Mouse (Mus musculus) layer of hippocampus, adult 11-12 months (tissue): ENCODE measurements around the gene Gpd2.

Source experiments
- DNase-seq: peaks from one replicate; pipeline ENCODE4 v3.0.0; 2022; ENCODE audit warnings: low spot score

Gene Gpd2

GRCm38 (mm10) chr2:57304212-57304611 lies 66.8 kb downstream of the Gpd2 start:
- no peak for DNase-seq

GRCm38 (mm10) chr2:57312268-57312797 lies 74.9 kb downstream of the Gpd2 start:
- no peak for DNase-seq

- no peak for DNase-seq
Observed at GRCm38 (mm10) chr2:57316055-57316454, 78.6 kb downstream of the Gpd2 start.

GRCm38 (mm10) chr2:57318336-57318735 lies 80.9 kb downstream of the Gpd2 start:
- DNase-seq, result no peak

DNA sequence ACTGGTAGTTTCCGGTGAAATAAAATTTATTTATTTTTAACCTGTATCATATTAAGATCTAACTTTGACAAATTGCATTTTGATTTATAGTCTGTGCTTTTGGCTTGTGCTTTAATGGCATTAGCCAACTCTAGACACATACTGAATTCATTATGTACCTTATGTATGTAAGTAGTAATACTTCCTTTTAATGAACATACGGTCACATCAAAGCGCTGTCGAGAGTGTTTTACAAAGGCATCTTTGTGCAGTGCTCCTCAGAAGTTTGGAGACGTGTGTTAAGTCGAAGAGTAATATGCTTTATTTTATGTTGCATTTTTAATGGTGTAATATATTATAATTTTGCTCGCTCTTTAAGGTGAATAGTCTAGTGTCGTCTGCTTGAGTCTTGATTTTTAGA lies 88.7 kb downstream of the Gpd2 start:
- no peak for DNase-seq

DNA sequence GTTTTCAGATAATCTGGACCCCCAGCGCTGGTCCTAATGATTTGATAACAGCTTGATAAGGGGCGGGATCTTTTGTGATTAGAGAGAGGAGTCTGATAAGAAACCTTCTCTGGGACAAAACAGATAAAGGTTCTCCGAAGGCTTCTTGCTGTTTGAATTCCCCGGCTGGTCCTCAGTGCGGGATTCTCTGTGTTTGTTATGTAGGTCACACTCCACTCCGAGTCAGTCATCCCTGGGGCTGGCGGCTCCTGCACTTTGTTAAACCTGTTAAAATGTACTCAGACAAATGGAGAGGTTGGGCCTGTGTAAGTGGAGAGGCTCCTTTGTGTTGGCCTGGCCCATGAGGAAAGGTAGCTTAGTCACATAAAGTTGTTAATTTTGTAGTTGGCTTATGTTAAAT lies 91.9 kb downstream of the Gpd2 start:
- DNase-seq, result no peak

DNA sequence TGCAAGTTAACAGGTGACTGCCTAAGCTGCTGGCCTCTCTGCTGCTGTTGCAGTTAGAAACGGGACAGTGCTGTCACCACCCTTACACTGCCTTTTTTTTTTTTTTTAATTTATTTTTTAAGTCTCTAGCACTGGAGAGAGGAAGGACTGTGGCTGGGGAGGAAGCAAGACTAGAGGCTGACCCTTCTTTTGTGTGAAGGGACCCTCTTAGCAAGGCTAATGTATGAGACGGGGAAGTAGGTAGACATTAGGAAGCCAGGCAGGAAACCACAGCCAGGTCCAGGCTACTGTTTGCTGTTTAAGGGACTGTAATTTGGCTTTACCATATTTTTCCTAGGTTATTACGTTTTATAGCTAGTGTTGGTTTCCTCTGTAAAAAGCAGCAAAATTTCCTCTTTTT lies 93.4 kb downstream of the Gpd2 start:
- DNase-seq, result no peak

- no peak for DNase-seq
Observed at GRCm38 (mm10) chr2:57331266-57331665, 93.8 kb downstream of the Gpd2 start.

- DNase-seq, result no peak
Observed at GRCm38 (mm10) chr2:57333481-57333880, 96.0 kb downstream of the Gpd2 start.

- no peak for DNase-seq
Observed at GRCm38 (mm10) chr2:57335397-57335796, 98.0 kb downstream of the Gpd2 start.

- DNase-seq, result no peak
Observed at GRCm38 (mm10) chr2:57338779-57339178, 101.3 kb downstream of the Gpd2 start.

GRCm38 (mm10) chr2:57342910-57343309 lies 105.5 kb downstream of the Gpd2 start:
- DNase-seq, result no peak

GRCm38 (mm10) chr2:57350615-57351014 lies 113.2 kb downstream of the Gpd2 start:
- DNase-seq, result no peak

GRCm38 (mm10) chr2:57353722-57354432 lies 116.4 kb downstream of the Gpd2 start:
- no peak for DNase-seq

- DNase-seq, result no peak
Observed at GRCm38 (mm10) chr2:57354848-57355247, 117.4 kb downstream of the Gpd2 start.

DNA sequence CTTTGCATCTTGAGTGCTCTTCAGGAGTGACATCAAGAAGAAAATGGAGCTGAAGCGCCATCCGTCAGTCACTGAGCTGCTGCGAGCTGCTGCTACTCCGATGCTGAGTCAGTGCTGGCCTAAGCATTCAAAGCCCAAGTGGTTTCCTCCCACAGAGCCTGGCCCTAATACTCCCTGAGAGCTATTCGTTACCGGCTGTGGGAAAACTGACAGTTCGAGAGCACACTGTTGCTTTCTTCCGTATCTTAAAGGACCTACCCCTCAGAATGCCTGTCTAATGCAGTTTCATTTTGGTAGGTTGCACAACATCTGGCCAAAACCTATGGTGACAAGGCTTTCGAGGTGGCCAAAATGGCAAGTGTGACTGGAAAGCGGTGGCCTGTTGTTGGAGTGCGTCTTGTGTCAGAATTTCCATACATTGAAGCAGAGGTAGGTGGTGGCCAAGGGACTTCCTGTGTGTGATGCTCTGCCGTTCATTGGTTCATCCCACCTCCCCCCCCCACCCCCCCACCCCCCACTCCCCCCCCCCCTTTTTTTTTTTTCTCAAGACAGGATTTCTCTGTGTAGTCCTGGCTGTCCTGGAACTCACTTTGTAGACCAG lies 118.9 kb downstream of the Gpd2 start:
- no peak for DNase-seq

DNA sequence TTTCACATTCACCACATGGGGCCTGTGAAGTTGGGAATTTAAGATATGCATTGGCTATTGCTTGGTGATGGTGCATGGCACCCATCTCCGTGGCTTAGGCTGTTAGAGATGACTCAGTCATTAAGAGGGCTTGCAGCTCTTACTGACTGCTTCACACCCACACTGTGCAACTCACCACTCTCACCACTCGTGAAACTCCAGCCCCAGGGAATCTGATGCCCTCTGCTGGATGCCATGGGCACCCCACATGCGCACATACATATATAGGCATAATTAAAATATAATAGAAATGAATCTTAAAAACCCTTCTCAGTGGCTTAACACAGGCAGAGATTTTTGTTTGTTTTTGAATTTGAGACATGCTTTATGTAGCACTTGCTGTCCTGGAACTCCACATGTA lies 125.1 kb downstream of the Gpd2 start:
- DNase-seq, result no peak

DNA sequence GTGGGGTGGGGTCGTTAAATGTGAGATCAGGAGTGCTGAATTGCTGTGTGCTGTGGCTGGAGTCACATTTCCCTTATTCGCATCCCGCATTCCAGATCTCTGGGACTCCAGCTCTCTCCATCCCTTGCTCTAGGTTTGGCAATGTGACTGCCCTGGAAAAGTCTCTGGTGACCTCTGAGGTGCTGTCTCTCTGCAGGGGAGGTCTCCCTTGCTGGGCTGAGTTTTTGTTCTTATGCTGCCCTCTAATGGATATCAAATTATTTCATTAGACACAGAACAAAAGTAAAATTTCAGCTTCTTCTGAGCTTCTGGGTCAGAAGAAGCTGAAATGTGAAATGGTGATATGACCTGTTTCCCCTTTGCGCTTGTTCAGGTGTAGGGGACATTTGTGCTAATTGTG lies 137.2 kb downstream of the Gpd2 start:
- no peak for DNase-seq

- DNase-seq, result no peak
Observed at GRCm38 (mm10) chr2:57375138-57375837, 137.9 kb downstream of the Gpd2 start.

- DNase-seq, result no peak
Observed at GRCm38 (mm10) chr2:57378147-57378889, 140.9 kb downstream of the Gpd2 start.

- no peak for DNase-seq
Observed at GRCm38 (mm10) chr2:57384625-57385024, 147.2 kb downstream of the Gpd2 start.

GRCm38 (mm10) chr2:57387816-57388215 lies 150.4 kb downstream of the Gpd2 start:
- no peak for DNase-seq
